Mouse (Mus musculus): ENCODE results near the gene Gsta2. TPM values are rescaled to one million over a fixed set of nuclear protein-coding genes. Genes with fewer than 3 reads are reported as not detected.
"Not testable (repeated sequence)": the region's sequence is repeated elsewhere in the genome, so short reads cannot be mapped to it uniquely, and the experiment has no call there.

Gene Gsta2
- total and polyA plus RNA-seq, 2 experiments: 22.4 to 106 TPM

DNA sequence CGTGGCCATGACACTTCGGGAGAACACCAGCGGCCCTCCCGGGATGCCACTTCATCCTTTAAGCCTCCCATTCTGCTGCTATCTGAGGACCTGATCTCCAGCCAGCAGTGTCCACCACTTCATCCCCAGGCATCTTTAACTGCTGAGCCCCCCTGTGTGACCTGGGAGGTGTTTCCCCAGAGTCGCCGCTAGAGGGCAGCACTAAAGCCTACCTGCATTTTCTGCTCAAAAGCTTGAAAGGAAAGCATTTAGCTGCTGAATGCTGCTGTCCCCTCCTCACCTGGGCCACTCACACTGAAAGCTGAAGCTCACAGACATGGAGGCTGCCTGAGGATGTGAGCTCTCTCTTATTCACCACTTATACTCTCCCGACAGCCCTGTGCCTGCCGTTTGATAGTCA lies 15.3 kb downstream of the Gsta2 start:
- TF ChIP-seq CTCF (IDR thresholded peaks at IDR 0.05; ENCODE audit: low read depth, low read length): peak; percentile 75
- H3K79me2 ChIP-seq (ENCODE audit: control insufficient read depth, insufficient read depth, low read length); DNase-seq (ENCODE audit: extremely low read depth, low read depth, low spot score); H3K27ac ChIP-seq (replicated peaks; ENCODE audit: insufficient read depth, low read depth, low read length); H3K27me3 ChIP-seq (ENCODE audit: control insufficient read depth, insufficient read depth, low read length); H3K4me3 ChIP-seq (ENCODE audit: insufficient read depth, low read depth, low read length); H3K36me3 ChIP-seq (ENCODE audit: control insufficient read depth, insufficient read depth, low read length); H3K4me1 ChIP-seq (ENCODE audit: control insufficient read depth, insufficient read depth, low read length); H3K9ac ChIP-seq (ENCODE audit: low read depth, low read length): not testable (repeated sequence)
- 32% methylated on average over 8 of the region's 8 CpGs for WGBS

DNA sequence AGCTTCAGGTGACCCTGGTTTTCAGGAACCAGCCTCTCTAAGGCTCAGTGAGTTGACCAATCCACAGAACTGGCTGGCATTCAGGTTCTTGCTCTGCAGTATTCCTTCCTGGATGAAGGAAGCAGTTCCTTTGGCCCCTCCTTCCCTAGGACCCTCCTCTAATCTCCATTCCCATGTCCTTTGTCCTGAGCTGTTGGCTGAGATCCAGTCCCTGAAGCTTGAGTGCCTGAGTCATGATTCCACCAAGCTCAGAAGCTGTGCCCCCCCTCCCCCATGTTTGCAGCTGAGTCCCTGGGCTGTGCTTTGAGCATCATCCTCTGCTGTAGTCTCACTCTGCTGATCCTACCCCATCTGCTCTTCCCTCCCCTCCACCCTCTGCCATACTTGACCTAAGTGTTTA lies 18.5 kb downstream of the Gsta2 start:
- not testable (repeated sequence) for H3K4me3 ChIP-seq (ENCODE audit: insufficient read depth, low read depth, low read length); H3K27ac ChIP-seq (replicated peaks; ENCODE audit: insufficient read depth, low read depth, low read length); H3K79me2 ChIP-seq (ENCODE audit: control insufficient read depth, insufficient read depth, low read length); H3K27me3 ChIP-seq (ENCODE audit: control insufficient read depth, insufficient read depth, low read length); DNase-seq (ENCODE audit: extremely low read depth, low read depth, low spot score); H3K4me1 ChIP-seq (ENCODE audit: control insufficient read depth, insufficient read depth, low read length); H3K36me3 ChIP-seq (ENCODE audit: control insufficient read depth, insufficient read depth, low read length); H3K9ac ChIP-seq (ENCODE audit: low read depth, low read length)

DNA sequence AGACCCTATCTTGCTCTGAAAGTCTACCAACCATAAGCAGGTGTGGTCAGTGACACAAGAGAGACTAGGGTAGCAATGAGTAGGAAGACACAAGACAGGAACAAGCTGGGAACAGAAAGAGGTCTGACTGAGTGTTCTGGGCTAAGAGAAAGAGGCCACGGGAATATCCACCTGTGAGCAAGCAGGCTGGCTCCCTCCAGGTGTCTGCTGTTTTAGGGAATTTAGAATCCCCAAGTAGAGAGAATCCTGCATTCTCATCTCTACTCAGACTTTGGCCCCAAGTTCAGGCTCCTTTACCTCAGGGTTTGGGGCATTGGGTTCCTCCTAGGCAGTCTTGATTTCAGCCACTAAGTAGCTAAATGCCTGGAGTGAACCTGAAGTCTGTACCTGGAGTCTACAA lies 28.3 kb downstream of the Gsta2 start, which contains the start of gene Omt2b:
TSS of gene Omt2b (plus strand) at position 301 of the 400 bp plus-strand sequence.
- DNase-seq (ENCODE audit: extremely low read depth, low read depth, low spot score); H3K79me2 ChIP-seq (ENCODE audit: control insufficient read depth, insufficient read depth, low read length); H3K9ac ChIP-seq (ENCODE audit: low read depth, low read length); H3K27me3 ChIP-seq (ENCODE audit: control insufficient read depth, insufficient read depth, low read length); H3K4me1 ChIP-seq (ENCODE audit: control insufficient read depth, insufficient read depth, low read length); H3K27ac ChIP-seq (replicated peaks; ENCODE audit: insufficient read depth, low read depth, low read length); H3K4me3 ChIP-seq (ENCODE audit: insufficient read depth, low read depth, low read length); H3K36me3 ChIP-seq (ENCODE audit: control insufficient read depth, insufficient read depth, low read length): not testable (repeated sequence)
- 71% methylated on average over 1 of the region's 1 CpGs for WGBS

DNA sequence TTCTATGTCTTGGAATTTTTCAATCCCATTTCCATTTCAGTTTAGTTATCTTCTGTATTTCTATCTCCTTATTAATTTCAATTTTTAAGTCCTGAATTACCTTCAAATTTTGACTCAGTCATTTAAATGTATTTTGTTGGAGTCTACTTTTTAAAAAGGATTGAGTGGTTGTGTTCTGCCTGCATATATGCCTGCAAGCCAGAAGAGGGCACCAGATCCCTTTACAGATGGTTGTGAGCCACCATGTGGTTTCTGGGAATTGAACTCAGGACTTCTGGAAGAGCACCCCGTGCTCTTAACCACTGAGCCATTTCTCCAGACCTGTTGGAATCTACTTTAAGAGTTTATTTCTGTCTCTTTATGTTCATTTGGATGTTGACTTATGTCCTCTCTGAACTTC lies 36.1 kb downstream of the Gsta2 start:
- TF ChIP-seq POLR2A (IDR thresholded peaks at IDR 0.05; ENCODE audit: extremely low read depth, insufficient read depth, low read length) (no peak), CTCF (IDR thresholded peaks at IDR 0.05; ENCODE audit: low read depth, low read length) (peak; percentile 35; the same call in 1 of the 2 replicates)
- H3K36me3 ChIP-seq (ENCODE audit: control insufficient read depth, insufficient read depth, low read length): no peaks in the 10 kb centered on the region
- DNase-seq (ENCODE audit: extremely low read depth, low read depth, low spot score): peak; percentile 37
- H3K4me1 ChIP-seq (ENCODE audit: control insufficient read depth, insufficient read depth, low read length): no peaks in the 10 kb centered on the region
- no peaks in the 10 kb centered on the region for H3K79me2 ChIP-seq (ENCODE audit: control insufficient read depth, insufficient read depth, low read length)
- no peaks in the 10 kb centered on the region for H3K27me3 ChIP-seq (ENCODE audit: control insufficient read depth, insufficient read depth, low read length)
- WGBS: 7% methylated on average over 1 of the region's 1 CpGs
- no peak overlapping the region for H3K27ac ChIP-seq (replicated peaks; ENCODE audit: insufficient read depth, low read depth, low read length)
- no peak overlapping the region for H3K9ac ChIP-seq (ENCODE audit: low read depth, low read length)
- H3K4me3 ChIP-seq (ENCODE audit: insufficient read depth, low read depth, low read length): no peak overlapping the region

DNA sequence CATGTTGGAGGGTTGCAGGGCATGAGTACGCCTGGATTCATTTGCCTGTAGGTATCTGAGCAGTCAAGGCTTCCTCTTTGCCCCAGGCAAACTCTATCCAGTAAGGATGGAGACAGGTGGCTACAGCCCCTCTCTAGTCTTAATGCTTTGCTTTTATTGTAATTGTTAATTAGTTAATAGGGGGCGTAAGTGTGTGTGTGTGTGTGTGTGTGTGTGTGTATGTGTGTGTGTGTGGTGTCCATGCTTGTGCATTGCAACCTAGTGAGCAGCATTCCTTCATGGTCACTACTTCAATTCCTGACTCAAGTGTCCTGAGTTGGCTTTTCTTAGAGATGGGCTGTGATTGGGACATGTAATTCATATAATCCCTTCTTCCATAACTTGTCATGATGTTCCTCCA lies 40.9 kb downstream of the Gsta2 start, which contains the start of gene Omt2a:
TSS of gene Omt2a (minus strand) at position 101 of the 400 bp plus-strand sequence.
- no peak for DNase-seq (ENCODE audit: extremely low read depth, low read depth, low spot score)
- H3K4me1 ChIP-seq (ENCODE audit: control insufficient read depth, insufficient read depth, low read length): no peaks in the 10 kb centered on the region
- no peaks in the 10 kb centered on the region for H3K79me2 ChIP-seq (ENCODE audit: control insufficient read depth, insufficient read depth, low read length)
- no peak within 1 kb of the TSS for H3K27ac ChIP-seq (replicated peaks; ENCODE audit: insufficient read depth, low read depth, low read length)
- H3K9ac ChIP-seq (ENCODE audit: low read depth, low read length): no peak within 1 kb of the TSS
- no peak for TF ChIP-seq CTCF (IDR thresholded peaks at IDR 0.05; ENCODE audit: low read depth, low read length)
- no peak for TF ChIP-seq POLR2A (IDR thresholded peaks at IDR 0.05; ENCODE audit: extremely low read depth, insufficient read depth, low read length)
- no peaks in the 10 kb centered on the region for H3K36me3 ChIP-seq (ENCODE audit: control insufficient read depth, insufficient read depth, low read length)
- H3K27me3 ChIP-seq (ENCODE audit: control insufficient read depth, insufficient read depth, low read length): no peaks in the 10 kb centered on the region
- 81% methylated on average over 2 of the region's 2 CpGs for WGBS
- H3K4me3 ChIP-seq (ENCODE audit: insufficient read depth, low read depth, low read length): no peak within 1 kb of the TSS

DNA sequence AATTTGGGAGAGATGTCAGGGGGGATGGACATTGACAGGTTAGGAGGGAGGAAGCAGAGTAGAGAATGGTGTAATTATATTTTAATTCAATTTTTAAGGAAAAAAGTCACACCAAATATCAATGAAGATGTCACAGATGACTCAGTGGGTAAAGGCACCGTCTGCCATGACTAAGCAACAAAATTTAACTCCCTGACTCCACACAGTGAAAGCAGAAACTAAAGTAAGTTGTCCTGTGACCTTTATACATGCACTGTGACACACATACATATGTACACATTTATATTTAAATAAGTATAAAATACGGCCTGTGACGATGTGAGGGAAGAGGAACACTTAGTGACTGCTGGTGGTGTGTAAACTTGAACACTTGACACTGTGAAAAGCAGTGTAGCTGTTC lies 47.5 kb downstream of the Gsta2 start:
- H3K4me3 ChIP-seq (ENCODE audit: insufficient read depth, low read depth, low read length); H3K9ac ChIP-seq (ENCODE audit: low read depth, low read length); H3K27me3 ChIP-seq (ENCODE audit: control insufficient read depth, insufficient read depth, low read length); DNase-seq (ENCODE audit: extremely low read depth, low read depth, low spot score); H3K79me2 ChIP-seq (ENCODE audit: control insufficient read depth, insufficient read depth, low read length); H3K4me1 ChIP-seq (ENCODE audit: control insufficient read depth, insufficient read depth, low read length); H3K36me3 ChIP-seq (ENCODE audit: control insufficient read depth, insufficient read depth, low read length); H3K27ac ChIP-seq (replicated peaks; ENCODE audit: insufficient read depth, low read depth, low read length): not testable (repeated sequence)
- 86% methylated on average over 3 of the region's 3 CpGs for WGBS

DNA sequence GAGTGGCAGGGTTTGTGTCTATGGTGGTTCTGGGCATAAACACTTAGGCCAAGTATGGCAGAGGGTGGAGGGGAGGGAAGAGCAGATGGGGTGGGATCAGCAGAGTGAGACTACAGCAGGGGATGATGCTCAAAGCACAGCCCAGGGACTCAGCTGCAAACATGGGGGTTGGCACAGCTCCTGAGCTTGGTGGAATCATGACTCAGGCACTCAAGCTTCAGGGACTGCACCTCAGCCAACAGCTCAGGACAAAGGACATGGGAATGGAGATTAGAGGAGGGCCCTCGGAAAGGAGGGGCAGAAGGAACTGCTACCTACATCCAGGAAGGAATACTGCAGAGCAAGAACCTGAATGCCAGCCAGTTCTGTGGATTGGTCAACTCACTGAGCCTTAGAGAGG lies 56.4 kb downstream of the Gsta2 start:
- H3K36me3 ChIP-seq (ENCODE audit: control insufficient read depth, insufficient read depth, low read length); H3K79me2 ChIP-seq (ENCODE audit: control insufficient read depth, insufficient read depth, low read length); H3K27ac ChIP-seq (replicated peaks; ENCODE audit: insufficient read depth, low read depth, low read length); H3K4me1 ChIP-seq (ENCODE audit: control insufficient read depth, insufficient read depth, low read length); H3K9ac ChIP-seq (ENCODE audit: low read depth, low read length); H3K4me3 ChIP-seq (ENCODE audit: insufficient read depth, low read depth, low read length); DNase-seq (ENCODE audit: extremely low read depth, low read depth, low spot score); H3K27me3 ChIP-seq (ENCODE audit: control insufficient read depth, insufficient read depth, low read length): not testable (repeated sequence)
- WGBS: 66% methylated on average over 1 of the region's 1 CpGs
